Mouse (Mus musculus): ENCODE data around the gene Plcd3.

DNA sequence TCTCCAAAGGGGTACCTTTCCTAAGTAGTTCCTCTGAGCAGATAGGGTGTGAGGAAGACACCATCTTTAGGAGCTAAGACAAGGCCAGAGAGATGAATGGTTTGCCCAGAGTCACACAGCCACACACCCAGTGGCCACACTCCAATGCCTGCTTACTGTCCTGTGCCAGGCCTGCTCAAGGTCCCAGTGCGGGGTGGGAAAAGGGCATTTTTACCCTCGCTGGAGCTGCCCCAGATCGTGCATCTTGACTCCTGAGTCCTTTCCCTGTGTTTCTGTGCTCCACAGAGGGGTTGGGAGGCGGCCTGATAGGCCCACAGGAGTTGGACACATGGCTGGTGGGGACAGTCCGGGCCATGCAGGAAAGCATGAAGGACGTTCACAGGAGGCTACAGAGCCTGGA, 4.4 kb upstream of the Plcd3 start:
- TF ChIP-seq CTCF (IDR thresholded peaks at IDR 0.05; ENCODE audit: control insufficient read depth, insufficient read depth, insufficient read length) (no peak), MYOG (IDR thresholded peaks at IDR 0.05; ENCODE audit: control insufficient read depth, extremely low read depth, insufficient read length) (no peak)
